Mouse (Mus musculus): ENCODE measurements around the gene H3f3a. TPM values are rescaled to one million over a fixed set of nuclear protein-coding genes. Genes with fewer than 3 reads are reported as not detected.
A peak's percentile ranks its signal among the peaks of the same experiment; 100 is the strongest.

H3f3a gene
- polyA plus RNA-seq, 1 experiment from 2014 or later: 2,611 TPM

- peak overlapping the region; percentile 100 for H3K27ac ChIP-seq (replicated peaks)
- H3K4me3 ChIP-seq: peak overlapping the region; percentile 93
- peaks cover 44% of the 10 kb centered on the region for H3K4me1 ChIP-seq
- DNase-seq (ENCODE audit: low spot score): peak; percentile 68
- H3K27me3 ChIP-seq (ENCODE audit: low read depth, poor library complexity, severe bottlenecking): no peaks in the 10 kb centered on the region
- under 1% methylated on average over 71 of the region's 71 CpGs for WGBS
- H3K36me3 ChIP-seq: peaks cover 38% of the 10 kb centered on the region
- H3K9me3 ChIP-seq (replicated peaks): no peaks in the 10 kb centered on the region
These were observed 1.0 kb downstream of the H3f3a start for GRCm38 (mm10) chr1:180812463-180813408.

GRCm38 (mm10) chr1:180811596-180812462 lies 1.9 kb downstream of the H3f3a start:
- Histone ChIP-seq H3K9me3 (replicated peaks) (no peaks in the 10 kb centered on the region), H3K36me3 (peaks cover 47% of the 10 kb centered on the region), H3K4me3 (peak overlapping the region; percentile 93), H3K4me1 (peaks cover 44% of the 10 kb centered on the region), H3K27ac (replicated peaks) (peak overlapping the region; percentile 100), H3K27me3 (ENCODE audit: low read depth, poor library complexity, severe bottlenecking) (no peaks in the 10 kb centered on the region)
- 9% methylated on average over 27 of the region's 27 CpGs for WGBS
- DNase-seq (ENCODE audit: low spot score): no peak

- WGBS: 87% methylated on average over 7 of the region's 7 CpGs
- Histone ChIP-seq H3K36me3 (peaks cover 55% of the 10 kb centered on the region), H3K27me3 (ENCODE audit: low read depth, poor library complexity, severe bottlenecking) (no peaks in the 10 kb centered on the region), H3K27ac (replicated peaks) (no peak overlapping the region), H3K4me1 (peaks cover 42% of the 10 kb centered on the region), H3K4me3 (peak overlapping the region; percentile 93), H3K9me3 (replicated peaks) (no peaks in the 10 kb centered on the region)
- DNase-seq (ENCODE audit: low spot score): no peak
These were observed 2.8 kb downstream of the H3f3a start for GRCm38 (mm10) chr1:180810976-180811375.

- WGBS: 89% methylated on average over 5 of the region's 5 CpGs
- Histone ChIP-seq H3K27ac (replicated peaks) (no peak overlapping the region), H3K4me1 (peaks cover 22% of the 10 kb centered on the region), H3K9me3 (replicated peaks) (no peaks in the 10 kb centered on the region), H3K4me3 (no peak overlapping the region), H3K36me3 (peaks cover 77% of the 10 kb centered on the region), H3K27me3 (ENCODE audit: low read depth, poor library complexity, severe bottlenecking) (no peaks in the 10 kb centered on the region)
- DNase-seq (ENCODE audit: low spot score): no peak
These were observed 4.9 kb downstream of the H3f3a start for GRCm38 (mm10) chr1:180808831-180809230.

- 93% methylated on average over 6 of the region's 6 CpGs for WGBS
- no peak overlapping the region for H3K4me3 ChIP-seq
- peaks cover 4% of the 10 kb centered on the region for H3K4me1 ChIP-seq
- H3K9me3 ChIP-seq (replicated peaks): no peaks in the 10 kb centered on the region
- no peak for DNase-seq (ENCODE audit: low spot score)
- H3K27ac ChIP-seq (replicated peaks): no peak overlapping the region
- peaks cover 88% of the 10 kb centered on the region for H3K36me3 ChIP-seq
- no peaks in the 10 kb centered on the region for H3K27me3 ChIP-seq (ENCODE audit: low read depth, poor library complexity, severe bottlenecking)
These were observed 9.9 kb downstream of the H3f3a start for GRCm38 (mm10) chr1:180803881-180804280.

GRCm38 (mm10) chr1:180801466-180801994 lies 12.2 kb downstream of the H3f3a start:
- H3K4me1 ChIP-seq: no peaks in the 10 kb centered on the region
- no peak for DNase-seq (ENCODE audit: low spot score)
- H3K9me3 ChIP-seq (replicated peaks): no peaks in the 10 kb centered on the region
- WGBS: 94% methylated on average over 3 of the region's 3 CpGs
- H3K4me3 ChIP-seq: no peak overlapping the region
- H3K27ac ChIP-seq (replicated peaks): no peak overlapping the region
- no peaks in the 10 kb centered on the region for H3K27me3 ChIP-seq (ENCODE audit: low read depth, poor library complexity, severe bottlenecking)
- peaks cover 64% of the 10 kb centered on the region for H3K36me3 ChIP-seq

GRCm38 (mm10) chr1:180800814-180801213 lies 12.9 kb downstream of the H3f3a start:
- Histone ChIP-seq H3K4me3 (no peak overlapping the region), H3K4me1 (no peaks in the 10 kb centered on the region), H3K27me3 (ENCODE audit: low read depth, poor library complexity, severe bottlenecking) (no peaks in the 10 kb centered on the region), H3K9me3 (replicated peaks) (no peaks in the 10 kb centered on the region), H3K27ac (replicated peaks) (no peak overlapping the region), H3K36me3 (peaks cover 57% of the 10 kb centered on the region)
- 69% methylated on average over 2 of the region's 2 CpGs for WGBS
- no peak for DNase-seq (ENCODE audit: low spot score)

GRCm38 (mm10) chr1:180800022-180800421 lies 13.7 kb downstream of the H3f3a start:
- Histone ChIP-seq H3K36me3 (peaks cover 49% of the 10 kb centered on the region), H3K27ac (replicated peaks) (no peak overlapping the region), H3K4me1 (no peaks in the 10 kb centered on the region), H3K27me3 (ENCODE audit: low read depth, poor library complexity, severe bottlenecking) (no peaks in the 10 kb centered on the region), H3K4me3 (no peak overlapping the region), H3K9me3 (replicated peaks) (no peaks in the 10 kb centered on the region)
- no peak for DNase-seq (ENCODE audit: low spot score)
- WGBS: 93% methylated on average over 5 of the region's 5 CpGs

- Histone ChIP-seq H3K4me1 (peaks cover 4% of the 10 kb centered on the region), H3K27me3 (ENCODE audit: low read depth, poor library complexity, severe bottlenecking) (no peaks in the 10 kb centered on the region), H3K36me3 (peaks cover 42% of the 10 kb centered on the region), H3K27ac (replicated peaks) (no peak overlapping the region), H3K4me3 (no peak overlapping the region), H3K9me3 (replicated peaks) (no peaks in the 10 kb centered on the region)
- WGBS: 89% methylated on average over 5 of the region's 5 CpGs
- no peak for DNase-seq (ENCODE audit: low spot score)
These were observed 14.5 kb downstream of the H3f3a start for GRCm38 (mm10) chr1:180799253-180799652.

- no peak overlapping the region for H3K4me3 ChIP-seq
- no peaks in the 10 kb centered on the region for H3K9me3 ChIP-seq (replicated peaks)
- peaks cover 36% of the 10 kb centered on the region for H3K36me3 ChIP-seq
- 93% methylated on average over 5 of the region's 5 CpGs for WGBS
- H3K27me3 ChIP-seq (ENCODE audit: low read depth, poor library complexity, severe bottlenecking): peaks cover under 1% of the 10 kb centered on the region; the same call in 1 of the 2 replicates
- DNase-seq (ENCODE audit: low spot score): no peak
- H3K4me1 ChIP-seq: peaks cover 10% of the 10 kb centered on the region
- H3K27ac ChIP-seq (replicated peaks): no peak overlapping the region
These were observed 15.1 kb downstream of the H3f3a start for GRCm38 (mm10) chr1:180798660-180799059.

- peaks cover 14% of the 10 kb centered on the region for H3K4me1 ChIP-seq
- under 1% methylated on average over 21 of the region's 21 CpGs for WGBS
- DNase-seq (ENCODE audit: low spot score): peak; percentile 77
- no peaks in the 10 kb centered on the region for H3K36me3 ChIP-seq
- peak overlapping the region; percentile 78 for H3K27ac ChIP-seq (replicated peaks)
- peaks cover 14% of the 10 kb centered on the region for H3K27me3 ChIP-seq (ENCODE audit: low read depth, poor library complexity, severe bottlenecking)
- no peaks in the 10 kb centered on the region for H3K9me3 ChIP-seq (replicated peaks)
- H3K4me3 ChIP-seq: peak overlapping the region; percentile 59
These were observed 19.6 kb downstream of the H3f3a start for GRCm38 (mm10) chr1:180794170-180794569.

GRCm38 (mm10) chr1:180793445-180794117 lies 20.2 kb downstream of the H3f3a start:
- Histone ChIP-seq H3K4me1 (peaks cover 14% of the 10 kb centered on the region), H3K4me3 (peak overlapping the region; percentile 59), H3K9me3 (replicated peaks) (no peaks in the 10 kb centered on the region), H3K36me3 (no peaks in the 10 kb centered on the region), H3K27me3 (ENCODE audit: low read depth, poor library complexity, severe bottlenecking) (peaks cover 14% of the 10 kb centered on the region), H3K27ac (replicated peaks) (peak overlapping the region; percentile 78)
- peak; percentile 18 for DNase-seq (ENCODE audit: low spot score)
- WGBS: 12% methylated on average over 18 of the region's 18 CpGs

Data from midbrain, embryonic 10.5 days (tissue).